Mouse (Mus musculus) MEL (cell line): ENCODE data around the gene Prr18.

Source experiments
- EP300 ChIP-seq, 2 experiments: IDR thresholded peaks; 2 replicates each; pipeline ENCODE4 v1.6.1; 2011; ENCODE audit warnings: improper control_type of control experiment in 2 of 2, low read length in 2 of 2, low read depth in 1 of 2, mild to moderate bottlenecking in 1 of 2
- MAX ChIP-seq: IDR thresholded peaks from 2 replicates; pipeline ENCODE4 v1.6.1; 2011; ENCODE audit warnings: low read length, improper control_type of control experiment
- MYC ChIP-seq: IDR thresholded peaks from 2 replicates; pipeline ENCODE4 v1.6.1; 2011; ENCODE audit warnings: low read depth, mild to moderate bottlenecking, low read length, improper control_type of control experiment, moderate library complexity

- TF ChIP-seq EP300 (IDR thresholded peaks at IDR 0.05; ENCODE audit: low read depth in 1 of 2, low read length in 2 of 2): no peak
- TF ChIP-seq MAX: no peak
- no peak for TF ChIP-seq MYC
These were observed 6.2 kb downstream of the Prr18 start for GRCm38 (mm10) chr17:8343416-8343815.
